Mouse (Mus musculus) ES-CJ7 (cell line): ENCODE data around the gene Antxr2.

Source experiments
- DNase-seq: peaks from one replicate; pipeline ENCODE4 v3.0.0; 2011; ENCODE audit warnings: low read depth, low spot score

The Antxr2 gene

GRCm38 (mm10) chr5:97913901-97914300 lies 116.9 kb downstream of the Antxr2 start:
- no peak for DNase-seq

- DNase-seq: no peak
These were observed 123.4 kb downstream of the Antxr2 start for GRCm38 (mm10) chr5:97907482-97907881.

- no peak for DNase-seq
These were observed 124.1 kb downstream of the Antxr2 start for GRCm38 (mm10) chr5:97906537-97907266.

GRCm38 (mm10) chr5:97905856-97906255 lies 125.0 kb downstream of the Antxr2 start:
- DNase-seq: no peak

- DNase-seq: no peak
These were observed 129.7 kb downstream of the Antxr2 start for GRCm38 (mm10) chr5:97901096-97901495.

GRCm38 (mm10) chr5:97899321-97899720 lies 131.5 kb downstream of the Antxr2 start:
- no peak for DNase-seq

- no peak for DNase-seq
These were observed 145.4 kb downstream of the Antxr2 start for GRCm38 (mm10) chr5:97885427-97885826.

- no peak for DNase-seq
These were observed 146.7 kb downstream of the Antxr2 start for GRCm38 (mm10) chr5:97884110-97884509.

- no peak for DNase-seq
These were observed 149.4 kb downstream of the Antxr2 start for GRCm38 (mm10) chr5:97881421-97881820.

- DNase-seq: no peak
These were observed 150.7 kb downstream of the Antxr2 start for GRCm38 (mm10) chr5:97880115-97880514.

- DNase-seq: no peak
These were observed 152.0 kb downstream of the Antxr2 start for GRCm38 (mm10) chr5:97878871-97879270.

- no peak for DNase-seq
These were observed 152.5 kb downstream of the Antxr2 start for GRCm38 (mm10) chr5:97878215-97878794.

- DNase-seq: no peak
These were observed 153.9 kb downstream of the Antxr2 start for GRCm38 (mm10) chr5:97876895-97877294.

GRCm38 (mm10) chr5:97867921-97868320 lies 162.9 kb downstream of the Antxr2 start:
- no peak for DNase-seq

- no peak for DNase-seq
These were observed 163.9 kb downstream of the Antxr2 start for GRCm38 (mm10) chr5:97866975-97867374.

GRCm38 (mm10) chr5:97857101-97857500 lies 173.7 kb downstream of the Antxr2 start:
- DNase-seq: no peak

GRCm38 (mm10) chr5:97851981-97852748 lies 178.7 kb downstream of the Antxr2 start:
- no peak for DNase-seq

GRCm38 (mm10) chr5:97847204-97847895 lies 183.5 kb downstream of the Antxr2 start:
- DNase-seq: no peak

- DNase-seq: no peak
These were observed 184.3 kb downstream of the Antxr2 start for GRCm38 (mm10) chr5:97846503-97846902.

GRCm38 (mm10) chr5:97842016-97842415 lies 188.8 kb downstream of the Antxr2 start:
- no peak for DNase-seq

- DNase-seq: no peak
These were observed 190.9 kb downstream of the Antxr2 start for GRCm38 (mm10) chr5:97839924-97840279.

GRCm38 (mm10) chr5:97839271-97839923 lies 191.4 kb downstream of the Antxr2 start:
- DNase-seq: peak; percentile 82
